Mouse (Mus musculus) myocyte (in vitro differentiated cells): ENCODE measurements around the gene Tuba4a.

Source experiments
- CEBPB ChIP-seq: IDR thresholded peaks from 2 replicates; pipeline ENCODE4 v1.6.1; 2011; ENCODE audit warnings: mild to moderate bottlenecking, moderate library complexity; ENCODE audit not compliant: poor library complexity, insufficient read depth, severe bottlenecking
- MYOG ChIP-seq, 3 experiments: IDR thresholded peaks; one replicate each; pipeline ENCODE4 v1.6.1; 2011; ENCODE audit warnings: control low read depth in 2 of 3, low read depth in 2 of 3, mild to moderate bottlenecking in 2 of 3; ENCODE audit not compliant: insufficient read length in 2 of 3, control insufficient read depth in 1 of 3, insufficient read depth in 1 of 3
- POLR2A ChIP-seq: IDR thresholded peaks from one replicate; pipeline ENCODE4 v1.6.1; 2011; ENCODE audit warnings: low read depth, mild to moderate bottlenecking, control low read depth, moderate library complexity; ENCODE audit not compliant: insufficient read length
- POLR2AphosphoS2 ChIP-seq: IDR thresholded peaks from one replicate; pipeline ENCODE4 v1.6.1; 2011; ENCODE audit warnings: low read depth, control low read depth; ENCODE audit not compliant: insufficient read length
- REST ChIP-seq: IDR thresholded peaks from one replicate; pipeline ENCODE4 v1.6.1; 2011; ENCODE audit warnings: mild to moderate bottlenecking, control low read depth, moderate library complexity; ENCODE audit not compliant: insufficient read depth, insufficient read length
- TCF12 ChIP-seq: IDR thresholded peaks from one replicate; pipeline ENCODE4 v1.6.1; 2011; ENCODE audit warnings: mild to moderate bottlenecking, control low read depth; ENCODE audit not compliant: poor library complexity, insufficient read depth, severe bottlenecking

GRCm38 (mm10) chr1:75244836-75245235 is 25.2 kb upstream of the Tuba4a start:
- TF ChIP-seq POLR2A (no peak), TCF12 (no peak), REST (no peak), CEBPB (no peak), POLR2AphosphoS2 (no peak), MYOG (IDR thresholded peaks at IDR 0.05; ENCODE audit: control insufficient read depth in 1 of 3, insufficient read depth in 1 of 3, insufficient read length in 2 of 3, low read depth in 2 of 3) (no peak)
